Comparison of ENCODE assay signal across 8 mouse cellular contexts in genomic region chr9:108648611-108649560, GRCm38 (mm10). TPM values are rescaled to one million over a fixed set of nuclear protein-coding genes. Genes with fewer than 3 reads are reported as not detected.
DNase-seq lines count a peak whose midpoint lies in the region; ATAC-seq and TF ChIP-seq lines count a peak whose summit lies in the region.

Gene Arih2 (minus strand): TSS chr9:108649386.

- TF ChIP-seq CTCF in liver, adult 2 months (IDR thresholded peaks at IDR 0.05; ENCODE audit: low read depth, low read length), result no peak

- peak within 1 kb of the TSS; percentile 83 for H3ac ChIP-seq in myocyte (ENCODE audit: control insufficient read depth, insufficient read length)

- under 1% methylated on average over 112 of the region's 112 CpGs for WGBS in heart, embryonic 11.5 days (ENCODE audit: insufficient replicate concordance)
- under 1% methylated on average over 112 of the region's 112 CpGs for WGBS in kidney, embryonic 16.5 days
- under 1% methylated on average over 112 of the region's 112 CpGs for WGBS in liver, adult 2 months

- peak; percentile 96 for ATAC-seq in erythroblast, adult 5-6 weeks (replicated peaks; ENCODE audit: low FRiP score, poor library complexity, severe bottlenecking)
- peak; percentile 94 for ATAC-seq in heart, embryonic 11.5 days (replicated peaks; ENCODE audit: insufficient number of reproducible peaks, low FRiP score, low TSS enrichment)
- ATAC-seq in kidney, embryonic 16.5 days (ENCODE audit: low FRiP score, low TSS enrichment), result peak; percentile 98

- peak within 1 kb of the TSS; percentile 83 for H3K9ac ChIP-seq in heart, embryonic 11.5 days (ENCODE audit: low read depth, low read length)
- H3K9ac ChIP-seq in kidney, embryonic 16.5 days (replicated peaks; ENCODE audit: low read length), result peak within 1 kb of the TSS; percentile 95
- H3K9ac ChIP-seq in liver, adult 2 months (ENCODE audit: low read depth, low read length), result peak within 1 kb of the TSS; percentile 78

- peak within 1 kb of the TSS; percentile 85 for H3K4me2 ChIP-seq in heart, embryonic 11.5 days
- peak within 1 kb of the TSS; percentile 74 for H3K4me2 ChIP-seq in kidney, embryonic 16.5 days (replicated peaks; ENCODE audit: low read depth, low read length)
- peak within 1 kb of the TSS; percentile 81 for H3K4me2 ChIP-seq in myocyte (ENCODE audit: low read depth)

- H3K27ac ChIP-seq in heart, embryonic 11.5 days (ENCODE audit: low read depth, low read length), result peak within 1 kb of the TSS; percentile 88
- peak within 1 kb of the TSS; percentile 93 for H3K27ac ChIP-seq in kidney, embryonic 16.5 days (ENCODE audit: low read length)
- peak within 1 kb of the TSS; percentile 97 for H3K27ac ChIP-seq in liver, adult 2 months (replicated peaks; ENCODE audit: insufficient read depth, low read depth, low read length)

- peaks cover 19% of the 10 kb centered on the region; the same call in 1 of the 2 replicates for H3K79me2 ChIP-seq in liver, adult 2 months (ENCODE audit: control insufficient read depth, insufficient read depth, low read length)
- peaks cover 48% of the 10 kb centered on the region for H3K79me2 ChIP-seq in myocyte (ENCODE audit: control insufficient read depth, insufficient read depth)

- no peaks in the 10 kb centered on the region for H3K27me3 ChIP-seq in heart, embryonic 11.5 days (ENCODE audit: control insufficient read depth, insufficient read depth, low read length)
- H3K27me3 ChIP-seq in kidney, embryonic 16.5 days (ENCODE audit: insufficient read depth, low read length), result no peaks in the 10 kb centered on the region
- H3K27me3 ChIP-seq in liver, adult 2 months (ENCODE audit: control insufficient read depth, insufficient read depth, low read length), result no peaks in the 10 kb centered on the region
- H3K27me3 ChIP-seq in myocyte (ENCODE audit: control insufficient read depth, insufficient read depth, insufficient read length), result no peaks in the 10 kb centered on the region
- no peaks in the 10 kb centered on the region for H3K27me3 ChIP-seq in splenic B cell, adult 2 months (ENCODE audit: control insufficient read depth, insufficient read depth, low read length, poor library complexity, severe bottlenecking)

- peaks cover 5% of the 10 kb centered on the region for H3K4me1 ChIP-seq in heart, embryonic 11.5 days (ENCODE audit: control insufficient read depth, insufficient read depth, low read length)
- peaks cover 10% of the 10 kb centered on the region for H3K4me1 ChIP-seq in kidney, embryonic 16.5 days (ENCODE audit: insufficient read depth, low read length)
- H3K4me1 ChIP-seq in liver, adult 2 months (ENCODE audit: control insufficient read depth, insufficient read depth, low read length), result peaks cover 16% of the 10 kb centered on the region

- no peaks in the 10 kb centered on the region for H3K9me3 ChIP-seq in heart, embryonic 11.5 days (replicated peaks; ENCODE audit: control insufficient read depth, low read length)
- no peaks in the 10 kb centered on the region for H3K9me3 ChIP-seq in kidney, embryonic 16.5 days (ENCODE audit: low read length)

- H3K36me3 ChIP-seq in heart, embryonic 11.5 days (ENCODE audit: control insufficient read depth, insufficient read depth, low read length), result no peaks in the 10 kb centered on the region; the same call in 1 of the 2 replicates
- no peaks in the 10 kb centered on the region for H3K36me3 ChIP-seq in kidney, embryonic 16.5 days (ENCODE audit: insufficient read depth, low read length)
- no peaks in the 10 kb centered on the region; the same call in 1 of the 2 replicates for H3K36me3 ChIP-seq in liver, adult 2 months (ENCODE audit: control insufficient read depth, insufficient read depth, low read length)
- H3K36me3 ChIP-seq in myocyte (ENCODE audit: control insufficient read depth, insufficient read depth), result no peaks in the 10 kb centered on the region
- H3K36me3 ChIP-seq in splenic B cell, adult 2 months (ENCODE audit: control insufficient read depth, insufficient read depth, low read length, poor library complexity, severe bottlenecking), result 0 out of 2 replicates have a peak, but pooled peaks cover 2% of the 10 kb centered on the region

- peak within 1 kb of the TSS; percentile 77 for H3K4me3 ChIP-seq in heart, embryonic 11.5 days (ENCODE audit: low read depth, low read length)
- H3K4me3 ChIP-seq in kidney, embryonic 16.5 days (ENCODE audit: low read length), result peak within 1 kb of the TSS; percentile 100
- H3K4me3 ChIP-seq in liver, adult 2 months (ENCODE audit: insufficient read depth, low read depth, low read length), result peak within 1 kb of the TSS; percentile 75
- peak within 1 kb of the TSS; percentile 70 for H3K4me3 ChIP-seq in myocyte

- TF ChIP-seq POLR2A in liver, adult 2 months (IDR thresholded peaks at IDR 0.05; ENCODE audit: extremely low read depth, insufficient read depth, low read length), result peak; percentile 67
- peak; percentile 78 for TF ChIP-seq POLR2A in myocyte (IDR thresholded peaks at IDR 0.05; ENCODE audit: insufficient read length, low read depth)

- DNase-seq in B cell, adult 2 months, result peak; percentile 92 to 94
- peak; percentile 97 for DNase-seq in brain, adult 2 months (ENCODE audit: low read depth, low spot score)
- DNase-seq in liver, adult 2 months (ENCODE audit: extremely low read depth, low read depth, low spot score), result peak; percentile 82
- DNase-seq in splenic B cell, adult 2 months (ENCODE audit: low read depth, low spot score), result peak; percentile 94

TF ChIP-seq in myocyte, 11 proteins besides CTCF, POLR2A, EP300 and RAD21:
- TF ChIP-seq TCF12 (IDR thresholded peaks at IDR 0.05; ENCODE audit: insufficient read depth, poor library complexity, severe bottlenecking) (no peak), USF1 (IDR thresholded peaks at IDR 0.05; ENCODE audit: low read depth) (no peak), REST (IDR thresholded peaks at IDR 0.05; ENCODE audit: insufficient read depth, insufficient read length) (no peak), MYOD1 (IDR thresholded peaks at IDR 0.05; ENCODE audit: control insufficient read depth in 1 of 3, insufficient read length in 2 of 3, low read depth in 2 of 3) (no peak), SRF (IDR thresholded peaks at IDR 0.05; ENCODE audit: control insufficient read depth, insufficient read length, low read depth) (no peak), MAX (IDR thresholded peaks at IDR 0.05; ENCODE audit: low read depth) (no peak), E2F4 (IDR thresholded peaks at IDR 0.05; ENCODE audit: insufficient read depth) (no peak), MYOG (IDR thresholded peaks at IDR 0.05; ENCODE audit: control insufficient read depth in 1 of 3, insufficient read depth in 1 of 3, insufficient read length in 2 of 3, low read depth in 2 of 3) (peak in 1 of 3 experiments; percentile 25), CEBPB (IDR thresholded peaks at IDR 0.05; ENCODE audit: insufficient read depth, poor library complexity, severe bottlenecking) (no peak), TCF3 (IDR thresholded peaks at IDR 0.05; ENCODE audit: insufficient read length, low read depth) (no peak), POLR2AphosphoS2 (IDR thresholded peaks at IDR 0.05; ENCODE audit: insufficient read length, low read depth) (peak; percentile 74)

RNA-seq across cellular contexts. Expression of gene Arih2, which starts in this region (rescaled TPM):
- total RNA-seq in erythroblast, adult 5-6 weeks (2015; ENCODE audit: low replicate concordance), result 36.6 and 115 TPM in 2 replicates
- total RNA-seq in erythroblast, adult 5-6 weeks (2017; ENCODE audit: low replicate concordance), result 83.3 and 101 TPM in 2 replicates
- polyA plus RNA-seq in heart, embryonic 11.5 days (2014; fragmentation: Nextera tagmentation; extraction: Ambion mirVana), result 37.6 and 44.3 TPM in 2 replicates
- 52.7 and 58.2 TPM in 2 replicates for polyA plus RNA-seq in kidney, embryonic 16.5 days (2015; fragmentation: Nextera tagmentation; extraction: Ambion mirVana)
- total RNA-seq in liver, adult 2 months (2014; rRNA removed), result 34.0 and 37.1 TPM in 2 replicates
- polyA plus RNA-seq in liver, adult 2 months (2012; rRNA removed), result 25.5 and 26.8 TPM in 2 replicates
- polyA plus RNA-seq in myocyte (2012; fragmentation: generic; extraction: Trizol), result 51.1 TPM

Comparison
In these comparisons a context has a peak if more than half of its experiments do, and no peak if none do; other contexts are left out.
1. Peak in every context shown above with its lines: DNase-seq, ATAC-seq, H3K4me3 ChIP-seq and H3K27ac ChIP-seq.